Comparison of ENCODE assay signal across 8 mouse cellular contexts in genomic region chr13:43303161-43303965, GRCm38 (mm10). TPM values are rescaled to one million over a fixed set of nuclear protein-coding genes. Genes with fewer than 3 reads are reported as not detected.
DNase-seq lines count a peak whose midpoint lies in the region; ATAC-seq and TF ChIP-seq lines count a peak whose summit lies in the region.

No protein-coding gene starts in this region.

- intact Hi-C loops in gastrocnemius, postnatal 14 days (cut with DNase I; ENCODE audit: low total_unique reads), result no loop called here

- H3K27ac ChIP-seq in testis, adult 2 months (ENCODE audit: control insufficient read depth, insufficient read depth, low read depth, low read length), result no peak overlapping the region
- peak overlapping the region; percentile 80 for H3K27ac ChIP-seq in brown adipose tissue, adult 24 weeks (replicated peaks; ENCODE audit: low read depth, low read length)
- peak overlapping the region; percentile 64 for H3K27ac ChIP-seq in intestine, embryonic 14.5 days (ENCODE audit: low read depth)
- H3K27ac ChIP-seq in liver, embryonic 14.5 days, result no peak overlapping the region

- TF ChIP-seq CTCF in testis, adult 2 months (IDR thresholded peaks at IDR 0.05; ENCODE audit: control insufficient read depth, insufficient read depth, insufficient replicate concordance, low read depth, low read length), result no peak
- TF ChIP-seq CTCF in liver, embryonic 14.5 days (IDR thresholded peaks at IDR 0.05; ENCODE audit: low read depth), result no peak

- TF ChIP-seq EP300 in liver, embryonic 14.5 days (IDR thresholded peaks at IDR 0.05; ENCODE audit: low read depth), result no peak

- DNase-seq in testis, postnatal 14 days (ENCODE audit: low spot score), result no peak
- peak; percentile 39 for DNase-seq in gastrocnemius, postnatal 14 days
- DNase-seq in intestine, embryonic 14.5 days (ENCODE audit: low spot score), result peak; percentile 73
- DNase-seq in liver, embryonic 14.5 days (ENCODE audit: low read depth in 3 of 3, low spot score in 3 of 3), result no peak

- no peaks in the 10 kb centered on the region for H3K27me3 ChIP-seq in testis, adult 2 months (ENCODE audit: control insufficient read depth, insufficient read depth, low read length)
- H3K27me3 ChIP-seq in intestine, embryonic 14.5 days (replicated peaks; ENCODE audit: control insufficient read depth, insufficient read depth, low read length), result peaks cover 31% of the 10 kb centered on the region
- H3K27me3 ChIP-seq in liver, embryonic 14.5 days (ENCODE audit: control insufficient read depth, insufficient read depth, low read length), result peaks cover 45% of the 10 kb centered on the region

- no peak for TF ChIP-seq POLR2A in testis, adult 2 months (IDR thresholded peaks at IDR 0.05; ENCODE audit: control insufficient read depth, low read depth, low read length)

- H3K4me2 ChIP-seq in intestine, embryonic 14.5 days (ENCODE audit: low read length), result peak overlapping the region; percentile 100
- H3K4me2 ChIP-seq in liver, embryonic 14.5 days (ENCODE audit: low read depth), result peak overlapping the region; percentile 79

- H3K9me3 ChIP-seq in intestine, embryonic 14.5 days (ENCODE audit: control insufficient read depth, low read length), result no peaks in the 10 kb centered on the region
- no peaks in the 10 kb centered on the region for H3K9me3 ChIP-seq in liver, embryonic 14.5 days (ENCODE audit: control insufficient read depth, low read length)

- ATAC-seq in intestine, embryonic 14.5 days (replicated peaks; ENCODE audit: low FRiP score, low TSS enrichment, low read depth), result peak; percentile 22
- ATAC-seq in liver, embryonic 14.5 days (ENCODE audit: insufficient read depth), result peak; percentile 58
- peak; percentile 7; the same call in 1 of the 2 replicates for ATAC-seq in neutrophil, adult 5-6 weeks (ENCODE audit: extremely low read depth, insufficient number of reproducible peaks, low FRiP score, poor library complexity, severe bottlenecking)
- no peak for ATAC-seq in megakaryocyte-erythroid progenitor cell, adult 5-6 weeks (replicated peaks; ENCODE audit: low FRiP score, low TSS enrichment, poor library complexity, severe bottlenecking)

- no peaks in the 10 kb centered on the region for H3K36me3 ChIP-seq in testis, adult 2 months (ENCODE audit: control insufficient read depth, insufficient read depth, low read length)
- H3K36me3 ChIP-seq in intestine, embryonic 14.5 days (ENCODE audit: control insufficient read depth, insufficient read depth, low read length), result no peaks in the 10 kb centered on the region
- no peaks in the 10 kb centered on the region for H3K36me3 ChIP-seq in liver, embryonic 14.5 days (replicated peaks; ENCODE audit: control insufficient read depth, insufficient read depth, low read depth)

- under 1% methylated on average over 78 of the region's 78 CpGs for WGBS in intestine, embryonic 14.5 days
- WGBS in liver, embryonic 14.5 days (ENCODE audit: insufficient replicate concordance), result under 1% methylated on average over 78 of the region's 78 CpGs

- H3K4me1 ChIP-seq in testis, adult 2 months (ENCODE audit: control insufficient read depth, insufficient read depth, low read length), result peaks cover 20% of the 10 kb centered on the region
- H3K4me1 ChIP-seq in brown adipose tissue, adult 24 weeks (ENCODE audit: control insufficient read depth, insufficient read depth, insufficient read length, low read length), result 0 out of 2 replicates have a peak, but pooled peaks cover 5% of the 10 kb centered on the region
- peaks cover 12% of the 10 kb centered on the region for H3K4me1 ChIP-seq in intestine, embryonic 14.5 days (replicated peaks; ENCODE audit: control insufficient read depth, insufficient read depth, low read length)
- H3K4me1 ChIP-seq in liver, embryonic 14.5 days (replicated peaks; ENCODE audit: control insufficient read depth in 2 of 2, insufficient read depth in 2 of 2, low read length in 1 of 2), result peaks cover 3 to 14% of the 10 kb centered on the region in 2 experiments; a peak in 3 of 4 replicates

- peak overlapping the region; percentile 9 for H3K4me3 ChIP-seq in testis, adult 2 months (ENCODE audit: control insufficient read depth, low read depth, low read length)
- H3K4me3 ChIP-seq in brown adipose tissue, adult 24 weeks (ENCODE audit: insufficient read depth, low read depth, low read length), result peak overlapping the region; percentile 94
- peak overlapping the region; percentile 63 for H3K4me3 ChIP-seq in intestine, embryonic 14.5 days (ENCODE audit: low read depth, low read length)
- peak overlapping the region; percentile 44 to 61 for H3K4me3 ChIP-seq in liver, embryonic 14.5 days (ENCODE audit: insufficient read depth in 1 of 2, low read depth in 2 of 2, low read length in 2 of 2)

- H3K9ac ChIP-seq in intestine, embryonic 14.5 days (ENCODE audit: low read length), result peak overlapping the region; percentile 41
- peak overlapping the region; percentile 43 for H3K9ac ChIP-seq in liver, embryonic 14.5 days (replicated peaks)

RNA-seq across cellular contexts. Expression of gene Gfod1, which starts 0.6 kb away (rescaled TPM):
- polyA plus RNA-seq in testis, adult 2 months (2012; rRNA removed), result 0.17 and 0.19 TPM in 2 replicates
- polyA plus RNA-seq in brown adipose tissue, adult 24 weeks (2012; ENCODE audit: insufficient read depth, insufficient read length, missing spikeins), result 4.4 and 7.7 TPM in 2 replicates
- total RNA-seq in gastrocnemius, postnatal 14 days (2021), result 1 to 10 TPM; 5.2 to 5.3 TPM
- 0.18 and 0.47 TPM in 2 replicates for polyA plus RNA-seq in intestine, embryonic 14.5 days (2014; fragmentation: Nextera tagmentation; extraction: Ambion mirVana)
- polyA plus RNA-seq in liver, embryonic 14.5 days (2012; rRNA removed), result 0.41 and 0.50 TPM in 2 replicates
- 0.20 and 0.42 TPM in 2 replicates for polyA plus RNA-seq in liver, embryonic 14.5 days (2014; fragmentation: Nextera tagmentation; extraction: Ambion mirVana)
- total RNA-seq in neutrophil, adult 5-6 weeks (2017), result 18.5 and 19.2 TPM in 2 replicates
- total RNA-seq in megakaryocyte-erythroid progenitor cell, adult 5-6 weeks (2014; fragmentation: Nextera tagmentation), result 1.2 and 1.6 TPM in 2 replicates
- total RNA-seq in megakaryocyte-erythroid progenitor cell, adult 5-6 weeks (2017), result 0.42 and 2.9 TPM in 2 replicates

Comparison
In these comparisons a context has a peak if more than half of its experiments do, and no peak if none do; other contexts are left out.
1. H3K27ac ChIP-seq: peak in brown adipose tissue, adult 24 weeks (single experiment) and intestine, embryonic 14.5 days (single experiment); none in testis, adult 2 months (single experiment) and liver, embryonic 14.5 days (single experiment).
2. H3K4me3 ChIP-seq: peak in every context shown above with its lines; median percentile 94 in brown adipose tissue, adult 24 weeks; 63 in intestine, embryonic 14.5 days; 52 in liver, embryonic 14.5 days; 9 in testis, adult 2 months.
3. DNase-seq: peak in gastrocnemius, postnatal 14 days (single experiment) and intestine, embryonic 14.5 days (single experiment); none in testis, postnatal 14 days (single experiment) and liver, embryonic 14.5 days (0 of 3).